Mouse (Mus musculus): Measurements from ENCODE around the gene Znhit2. TPM values are rescaled to one million over a fixed set of nuclear protein-coding genes. Genes with fewer than 3 reads are reported as not detected.

Gene Znhit2
- total and polyA plus RNA-seq, 2 experiments from 2014 or later, result 40.4 to 59.1 TPM

GRCm38 (mm10) chr19:6058966-6059365 lies 2.0 kb upstream of the Znhit2 start:
- Histone ChIP-seq H3K36me3 (ENCODE audit: insufficient read depth, low read length) (peaks cover 3% of the 10 kb centered on the region), H3K9ac (replicated peaks; ENCODE audit: low read length, poor library complexity, severe bottlenecking) (no peak overlapping the region), H3K27me3 (ENCODE audit: insufficient read depth, low read length) (no peaks in the 10 kb centered on the region), H3K27ac (ENCODE audit: low read depth, low read length) (no peak overlapping the region), H3K4me1 (ENCODE audit: insufficient read depth, low read length) (peaks cover 13% of the 10 kb centered on the region), H3K4me3 (ENCODE audit: low read depth, low read length) (peak overlapping the region; percentile 53; the same call in 1 of the 2 replicates), H3K9me3 (ENCODE audit: low read length) (no peaks in the 10 kb centered on the region), H3K4me2 (ENCODE audit: low read depth, low read length, poor library complexity, severe bottlenecking) (peak overlapping the region; percentile 85)
- ATAC-seq (ENCODE audit: low FRiP score), result no peak
- no peak for TF ChIP-seq CTCF (IDR thresholded peaks at IDR 0.05)
- WGBS, result 82% methylated on average over 5 of the region's 5 CpGs
- no peak for DNase-seq (ENCODE audit: low spot score)

GRCm38 (mm10) chr19:6061641-6062302 lies 780 bp downstream of the Znhit2 start:
- Histone ChIP-seq H3K4me1 (ENCODE audit: insufficient read depth, low read length) (peaks cover 18% of the 10 kb centered on the region), H3K27me3 (ENCODE audit: insufficient read depth, low read length) (no peaks in the 10 kb centered on the region), H3K9ac (replicated peaks; ENCODE audit: low read length, poor library complexity, severe bottlenecking) (peak overlapping the region; percentile 93), H3K4me2 (ENCODE audit: low read depth, low read length, poor library complexity, severe bottlenecking) (peak overlapping the region; percentile 98), H3K4me3 (ENCODE audit: low read depth, low read length) (peak overlapping the region; percentile 89), H3K9me3 (ENCODE audit: low read length) (no peaks in the 10 kb centered on the region), H3K27ac (ENCODE audit: low read depth, low read length) (peak overlapping the region; percentile 92), H3K36me3 (ENCODE audit: insufficient read depth, low read length) (no peaks in the 10 kb centered on the region)
- DNase-seq (ENCODE audit: low spot score), result peak; percentile 49
- ATAC-seq (ENCODE audit: low FRiP score), result no peak
- TF ChIP-seq CTCF (IDR thresholded peaks at IDR 0.05), result no peak
- 1% methylated on average over 44 of the region's 44 CpGs for WGBS

- Histone ChIP-seq H3K4me3 (ENCODE audit: low read depth, low read length) (peak overlapping the region; percentile 89), H3K4me1 (ENCODE audit: insufficient read depth, low read length) (peaks cover 18% of the 10 kb centered on the region), H3K4me2 (ENCODE audit: low read depth, low read length, poor library complexity, severe bottlenecking) (peak overlapping the region; percentile 98), H3K27ac (ENCODE audit: low read depth, low read length) (peak overlapping the region; percentile 92), H3K27me3 (ENCODE audit: insufficient read depth, low read length) (no peaks in the 10 kb centered on the region), H3K36me3 (ENCODE audit: insufficient read depth, low read length) (no peaks in the 10 kb centered on the region), H3K9me3 (ENCODE audit: low read length) (no peaks in the 10 kb centered on the region), H3K9ac (replicated peaks; ENCODE audit: low read length, poor library complexity, severe bottlenecking) (peak overlapping the region; percentile 93)
- WGBS, result 65% methylated on average over 5 of the region's 5 CpGs
- DNase-seq (ENCODE audit: low spot score) (no peak), ATAC-seq (ENCODE audit: low FRiP score) (no peak)
- TF ChIP-seq CTCF (IDR thresholded peaks at IDR 0.05), result no peak
Measured at GRCm38 (mm10) chr19:6062418-6062817, 1.4 kb downstream of the Znhit2 start.

GRCm38 (mm10) chr19:6063081-6063480 lies 2.1 kb downstream of the Znhit2 start:
- DNase-seq (ENCODE audit: low spot score) (no peak), ATAC-seq (ENCODE audit: low FRiP score) (no peak)
- Histone ChIP-seq H3K36me3 (ENCODE audit: insufficient read depth, low read length) (no peaks in the 10 kb centered on the region), H3K27me3 (ENCODE audit: insufficient read depth, low read length) (no peaks in the 10 kb centered on the region), H3K9me3 (ENCODE audit: low read length) (no peaks in the 10 kb centered on the region), H3K27ac (ENCODE audit: low read depth, low read length) (no peak overlapping the region), H3K4me3 (ENCODE audit: low read depth, low read length) (no peak overlapping the region), H3K4me1 (ENCODE audit: insufficient read depth, low read length) (peaks cover 18% of the 10 kb centered on the region), H3K4me2 (ENCODE audit: low read depth, low read length, poor library complexity, severe bottlenecking) (no peak overlapping the region), H3K9ac (replicated peaks; ENCODE audit: low read length, poor library complexity, severe bottlenecking) (no peak overlapping the region)
- TF ChIP-seq CTCF (IDR thresholded peaks at IDR 0.05), result no peak
- 98% methylated on average over 6 of the region's 6 CpGs for WGBS

GRCm38 (mm10) chr19:6066571-6066970 lies 5.6 kb downstream of the Znhit2 start:
- Histone ChIP-seq H3K36me3 (ENCODE audit: insufficient read depth, low read length) (peaks cover 27% of the 10 kb centered on the region), H3K9me3 (ENCODE audit: low read length) (no peaks in the 10 kb centered on the region), H3K27me3 (ENCODE audit: insufficient read depth, low read length) (no peaks in the 10 kb centered on the region), H3K27ac (ENCODE audit: low read depth, low read length) (peak overlapping the region; percentile 85), H3K4me1 (ENCODE audit: insufficient read depth, low read length) (peaks cover 14% of the 10 kb centered on the region), H3K4me3 (ENCODE audit: low read depth, low read length) (peak overlapping the region; percentile 48), H3K9ac (replicated peaks; ENCODE audit: low read length, poor library complexity, severe bottlenecking) (peak overlapping the region; percentile 65), H3K4me2 (ENCODE audit: low read depth, low read length, poor library complexity, severe bottlenecking) (peak overlapping the region; percentile 77)
- 37% methylated on average over 5 of the region's 5 CpGs for WGBS
- ATAC-seq (ENCODE audit: low FRiP score) (0 out of 2 replicates have a peak, but pooled peaks have one; percentile 2), DNase-seq (ENCODE audit: low spot score) (no peak)
- TF ChIP-seq CTCF (IDR thresholded peaks at IDR 0.05), result no peak

GRCm38 (mm10) chr19:6067011-6067723 lies 6.2 kb downstream of the Znhit2 start:
- WGBS, result under 1% methylated on average over 30 of the region's 30 CpGs
- Histone ChIP-seq H3K4me1 (ENCODE audit: insufficient read depth, low read length) (peaks cover 11% of the 10 kb centered on the region), H3K4me3 (ENCODE audit: low read depth, low read length) (peak overlapping the region; percentile 48), H3K9ac (replicated peaks; ENCODE audit: low read length, poor library complexity, severe bottlenecking) (peak overlapping the region; percentile 65), H3K27ac (ENCODE audit: low read depth, low read length) (peak overlapping the region; percentile 85), H3K36me3 (ENCODE audit: insufficient read depth, low read length) (peaks cover 27% of the 10 kb centered on the region), H3K4me2 (ENCODE audit: low read depth, low read length, poor library complexity, severe bottlenecking) (peak overlapping the region; percentile 77), H3K27me3 (ENCODE audit: insufficient read depth, low read length) (no peaks in the 10 kb centered on the region), H3K9me3 (ENCODE audit: low read length) (no peaks in the 10 kb centered on the region)
- DNase-seq (ENCODE audit: low spot score) (peak; percentile 89), ATAC-seq (ENCODE audit: low FRiP score) (peak; percentile 68)
- TF ChIP-seq CTCF (IDR thresholded peaks at IDR 0.05), result peak; percentile 93
